Mouse (Mus musculus) G1E (cell line): ENCODE results near the gene Slc2a1.

Source experiments
- CTCF ChIP-seq: IDR thresholded peaks from 2 replicates; pipeline ENCODE4 v1.5.1; 2012; ENCODE audit warnings: low read depth, low read length, inconsistent platforms, mixed read lengths
- GATA1 ChIP-seq: IDR thresholded peaks from 2 replicates; pipeline ENCODE4 v1.6.1; 2012; ENCODE audit warnings: borderline replicate concordance, low read length, inconsistent platforms, mixed read lengths
- GATA2 ChIP-seq: IDR thresholded peaks from 2 replicates; pipeline ENCODE4 v1.6.1; 2012; ENCODE audit warnings: low read depth, low read length, inconsistent platforms, borderline replicate concordance
- POLR2AphosphoS5 ChIP-seq: IDR thresholded peaks from 2 replicates; pipeline ENCODE4 v1.6.1; 2012; ENCODE audit warnings: low read depth, low read length, inconsistent platforms; ENCODE audit not compliant: insufficient replicate concordance
- TAL1 ChIP-seq: conservative IDR thresholded peaks from 2 replicates; pipeline ENCODE4 v1.6.1; 2012; ENCODE audit warnings: low read depth, low read length, inconsistent platforms, mixed read lengths

DNA sequence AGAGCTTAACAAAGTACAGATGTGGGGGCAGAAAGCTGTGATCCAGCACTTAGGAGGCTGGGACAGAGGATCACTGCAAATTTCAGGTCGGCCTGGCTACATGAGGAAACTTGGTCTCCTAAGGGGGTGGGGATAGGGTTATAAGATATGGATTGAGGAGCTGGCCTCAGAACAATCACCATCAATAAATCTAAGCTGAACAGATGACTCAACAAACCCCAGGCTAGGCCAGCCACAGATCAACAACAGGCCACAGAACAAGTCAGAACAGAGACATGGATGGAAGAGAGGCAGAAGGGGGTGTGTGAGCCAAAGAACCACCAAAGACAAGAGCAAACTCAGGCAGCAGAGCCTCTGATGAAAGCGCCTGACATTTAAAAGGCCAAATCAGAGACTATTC is 41.3 kb upstream of the Slc2a1 start:
- TF ChIP-seq GATA1 (no peak), CTCF (no peak), POLR2AphosphoS5 (no peak), TAL1 (no peak), GATA2 (no peak)
